Mouse (Mus musculus): ENCODE measurements around the gene Riox1. TPM values are rescaled to one million over a fixed set of nuclear protein-coding genes. Genes with fewer than 3 reads are reported as not detected.

Riox1 gene
- total RNA-seq, 4 experiments from 2014 or later = 9.3 to 16.9 (median 15.6) TPM

Other genes starting within 250 kb of the Riox1 start
- gene Papln, start 187.0 kb upstream of the Riox1 start, total RNA-seq (2022) = 1 to 10 TPM; 2.4 to 4.1 (median 3.2) TPM
- 10 to 100 TPM; 42.0 to 62.1 (median 55.7) TPM for gene Numb, start 28.7 kb upstream of the Riox1 start, total RNA-seq (2022)
- gene Heatr4, start 34.2 kb downstream of the Riox1 start, total RNA-seq (2022) = not detected
- gene Acot2, start 37.3 kb downstream of the Riox1 start, total RNA-seq (2022) = 10 to 100 TPM; 16.1 to 33.1 (median 23.3) TPM
- 10 to 100 TPM in 3 of 4 experiments, 1 to 10 TPM in 1; 4.8 to 15.3 (median 12.3) TPM for gene Acot1, start 58.9 kb downstream of the Riox1 start, total RNA-seq (2022)
- 1 to 10 TPM in 2 of 4 experiments, under 1 TPM in 2; 0.56 to 3.5 (median 1.7) TPM for gene Acot4, start 87.8 kb downstream of the Riox1 start, total RNA-seq (2022)
- gene Gm49366, start 88.3 kb downstream of the Riox1 start, total RNA-seq (2022) = 1 to 10 TPM in 1 of 4 experiments, not detected in 3; 1.2 TPM
- gene Acot3, start 101.5 kb downstream of the Riox1 start, total RNA-seq (2022) = 1 to 10 TPM in 1 of 4 experiments, under 1 TPM in 1, not detected in 2; 0.29 to 2.8 TPM
- gene Acot5, start 118.7 kb downstream of the Riox1 start, total RNA-seq (2022) = under 1 TPM in 2 of 4 experiments, not detected in 2; 0.23 to 0.49 TPM
- gene Acot6, start 150.0 kb downstream of the Riox1 start, total RNA-seq (2022) = 1 to 10 TPM; 6.0 to 8.1 (median 7.0) TPM
- gene Dnal1, start 163.8 kb downstream of the Riox1 start, total RNA-seq (2022) = 10 to 100 TPM; 14.9 to 30.8 (median 22.0) TPM
- under 1 TPM; 0.09 to 0.56 (median 0.35) TPM for gene Pnma1, start 197.9 kb downstream of the Riox1 start, total RNA-seq (2022)

Measured in adrenal gland, adult 8-10 months (tissue).